Mouse (Mus musculus) bone marrow macrophage, adult 2 months (primary cell): ENCODE measurements around the gene Ccdc86.

Experiments
- CTCF ChIP-seq: IDR thresholded peaks from 2 replicates; pipeline ENCODE4 v1.5.1; 2012; ENCODE audit warnings: low read depth, mild to moderate bottlenecking, low read length, moderate library complexity
- POLR2A ChIP-seq: IDR thresholded peaks from 2 replicates; pipeline ENCODE4 v1.6.1; 2012; ENCODE audit warnings: mild to moderate bottlenecking, low read depth, low read length, borderline replicate concordance

- TF ChIP-seq CTCF (no peak), POLR2A (no peak)
Measured at GRCm38 (mm10) chr19:10895708-10896107, 53.4 kb downstream of the Ccdc86 start.
